Mouse (Mus musculus): ENCODE data around the gene Camk1d. TPM values are rescaled to one million over a fixed set of nuclear protein-coding genes. Genes with fewer than 3 reads are reported as not detected.

Camk1d gene
- polyA plus RNA-seq, 1 experiment from 2014 or later: 0.62 TPM

DNA sequence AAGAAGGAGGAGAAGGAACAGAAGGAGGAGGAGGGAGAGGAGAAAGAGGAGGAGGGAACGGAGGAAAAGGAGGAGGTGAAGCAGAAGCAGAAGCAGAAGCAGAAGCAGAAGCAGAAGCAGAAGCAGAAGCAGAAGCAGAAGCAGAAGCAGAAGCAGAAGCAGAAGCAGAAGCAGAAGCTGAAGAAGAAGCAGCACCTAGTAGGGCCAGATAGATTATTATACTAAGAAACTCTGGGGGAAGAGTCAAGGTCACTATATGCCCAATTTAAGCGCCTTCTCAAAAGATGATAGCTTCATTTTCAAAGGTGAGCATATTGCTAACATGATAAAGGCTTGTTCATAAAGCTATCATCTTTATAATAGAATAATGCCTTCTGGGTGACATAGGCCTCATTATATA is 11.9 kb downstream of the Camk1d start:
- no peaks in the 10 kb centered on the region for H3K9me3 ChIP-seq
- no peaks in the 10 kb centered on the region for H3K4me1 ChIP-seq
- H3K36me3 ChIP-seq (replicated peaks): no peaks in the 10 kb centered on the region
- WGBS: 91% methylated on average over 2 of the region's 2 CpGs
- no peak overlapping the region for H3K27ac ChIP-seq
- no peak overlapping the region for H3K4me3 ChIP-seq
- H3K27me3 ChIP-seq (ENCODE audit: poor library complexity, severe bottlenecking): no peaks in the 10 kb centered on the region
- no peak for DNase-seq (ENCODE audit: extremely low spot score, low spot score)

GRCm38 (mm10) chr2:5700931-5701330 is 13.4 kb downstream of the Camk1d start:
- Histone ChIP-seq H3K27ac (no peak overlapping the region), H3K9me3 (no peaks in the 10 kb centered on the region), H3K4me3 (no peak overlapping the region), H3K36me3 (replicated peaks) (no peaks in the 10 kb centered on the region), H3K4me1 (no peaks in the 10 kb centered on the region), H3K27me3 (ENCODE audit: poor library complexity, severe bottlenecking) (no peaks in the 10 kb centered on the region)
- no peak for DNase-seq (ENCODE audit: extremely low spot score, low spot score)
- WGBS: 98% methylated on average over 3 of the region's 3 CpGs

- Histone ChIP-seq H3K4me3 (no peak overlapping the region), H3K27ac (no peak overlapping the region), H3K36me3 (replicated peaks) (no peaks in the 10 kb centered on the region), H3K4me1 (no peaks in the 10 kb centered on the region), H3K27me3 (ENCODE audit: poor library complexity, severe bottlenecking) (no peaks in the 10 kb centered on the region), H3K9me3 (no peaks in the 10 kb centered on the region)
- WGBS: 77% methylated on average over 8 of the region's 8 CpGs
- no peak for DNase-seq (ENCODE audit: extremely low spot score, low spot score)
Observed at GRCm38 (mm10) chr2:5698451-5698850, 15.9 kb downstream of the Camk1d start.

- H3K27me3 ChIP-seq (ENCODE audit: poor library complexity, severe bottlenecking): no peaks in the 10 kb centered on the region
- H3K4me1 ChIP-seq: no peaks in the 10 kb centered on the region
- no peak for DNase-seq (ENCODE audit: extremely low spot score, low spot score)
Observed at GRCm38 (mm10) chr2:5694094-5694493, 20.2 kb downstream of the Camk1d start.

GRCm38 (mm10) chr2:5691729-5692128 is 22.6 kb downstream of the Camk1d start:
- no peak for DNase-seq (ENCODE audit: extremely low spot score, low spot score)
- H3K9me3 ChIP-seq: peaks cover 3% of the 10 kb centered on the region; the same call in 1 of the 2 replicates
- no peaks in the 10 kb centered on the region for H3K4me1 ChIP-seq
- H3K27ac ChIP-seq: no peak overlapping the region
- H3K36me3 ChIP-seq (replicated peaks): no peaks in the 10 kb centered on the region
- no peak overlapping the region for H3K4me3 ChIP-seq
- H3K27me3 ChIP-seq (ENCODE audit: poor library complexity, severe bottlenecking): no peaks in the 10 kb centered on the region
- 79% methylated on average over 3 of the region's 3 CpGs for WGBS

More at GRCm38 (mm10) chr2:5694094-5694493, 20.2 kb downstream of the Camk1d start:
- H3K27ac ChIP-seq: no peak overlapping the region
- H3K4me3 ChIP-seq: no peak overlapping the region
- no peaks in the 10 kb centered on the region for H3K36me3 ChIP-seq (replicated peaks)
- peaks cover 3% of the 10 kb centered on the region; the same call in 1 of the 2 replicates for H3K9me3 ChIP-seq
- 91% methylated on average over 9 of the region's 9 CpGs for WGBS

- H3K4me1 ChIP-seq: no peaks in the 10 kb centered on the region
- H3K9me3 ChIP-seq: no peaks in the 10 kb centered on the region
- DNase-seq (ENCODE audit: extremely low spot score, low spot score): no peak
- no peaks in the 10 kb centered on the region for H3K36me3 ChIP-seq (replicated peaks)
- no peak overlapping the region for H3K27ac ChIP-seq
- 95% methylated on average over 4 of the region's 4 CpGs for WGBS
- H3K27me3 ChIP-seq (ENCODE audit: poor library complexity, severe bottlenecking): no peaks in the 10 kb centered on the region
- no peak overlapping the region for H3K4me3 ChIP-seq
Observed at GRCm38 (mm10) chr2:5683366-5683765, 30.9 kb downstream of the Camk1d start.

GRCm38 (mm10) chr2:5681909-5682308 is 32.4 kb downstream of the Camk1d start:
- Histone ChIP-seq H3K27me3 (ENCODE audit: poor library complexity, severe bottlenecking) (no peaks in the 10 kb centered on the region), H3K9me3 (no peaks in the 10 kb centered on the region), H3K4me1 (no peaks in the 10 kb centered on the region), H3K27ac (no peak overlapping the region), H3K36me3 (replicated peaks) (no peaks in the 10 kb centered on the region), H3K4me3 (no peak overlapping the region)
- WGBS: 89% methylated on average over 8 of the region's 8 CpGs
- no peak for DNase-seq (ENCODE audit: extremely low spot score, low spot score)

GRCm38 (mm10) chr2:5681302-5681701 is 33.0 kb downstream of the Camk1d start:
- no peak overlapping the region for H3K27ac ChIP-seq
- H3K27me3 ChIP-seq (ENCODE audit: poor library complexity, severe bottlenecking): no peaks in the 10 kb centered on the region
- H3K4me1 ChIP-seq: peaks cover 5% of the 10 kb centered on the region
- H3K4me3 ChIP-seq: no peak overlapping the region
- H3K9me3 ChIP-seq: no peaks in the 10 kb centered on the region
- 88% methylated on average over 7 of the region's 7 CpGs for WGBS
- no peak for DNase-seq (ENCODE audit: extremely low spot score, low spot score)
- H3K36me3 ChIP-seq (replicated peaks): no peaks in the 10 kb centered on the region

- Histone ChIP-seq H3K4me3 (no peak overlapping the region), H3K27me3 (ENCODE audit: poor library complexity, severe bottlenecking) (no peaks in the 10 kb centered on the region), H3K27ac (no peak overlapping the region), H3K4me1 (peaks cover 14% of the 10 kb centered on the region), H3K36me3 (replicated peaks) (no peaks in the 10 kb centered on the region), H3K9me3 (no peaks in the 10 kb centered on the region)
- no peak for DNase-seq (ENCODE audit: extremely low spot score, low spot score)
- 88% methylated on average over 2 of the region's 2 CpGs for WGBS
Observed at GRCm38 (mm10) chr2:5679055-5679454, 35.3 kb downstream of the Camk1d start.

GRCm38 (mm10) chr2:5677472-5677871 is 36.8 kb downstream of the Camk1d start:
- H3K27me3 ChIP-seq (ENCODE audit: poor library complexity, severe bottlenecking): no peaks in the 10 kb centered on the region
- H3K36me3 ChIP-seq (replicated peaks): no peaks in the 10 kb centered on the region
- WGBS: 96% methylated on average over 2 of the region's 2 CpGs
- peaks cover 14% of the 10 kb centered on the region for H3K4me1 ChIP-seq
- DNase-seq (ENCODE audit: extremely low spot score, low spot score): no peak
- no peak overlapping the region for H3K27ac ChIP-seq
- H3K9me3 ChIP-seq: no peaks in the 10 kb centered on the region
- H3K4me3 ChIP-seq: no peak overlapping the region

DNA sequence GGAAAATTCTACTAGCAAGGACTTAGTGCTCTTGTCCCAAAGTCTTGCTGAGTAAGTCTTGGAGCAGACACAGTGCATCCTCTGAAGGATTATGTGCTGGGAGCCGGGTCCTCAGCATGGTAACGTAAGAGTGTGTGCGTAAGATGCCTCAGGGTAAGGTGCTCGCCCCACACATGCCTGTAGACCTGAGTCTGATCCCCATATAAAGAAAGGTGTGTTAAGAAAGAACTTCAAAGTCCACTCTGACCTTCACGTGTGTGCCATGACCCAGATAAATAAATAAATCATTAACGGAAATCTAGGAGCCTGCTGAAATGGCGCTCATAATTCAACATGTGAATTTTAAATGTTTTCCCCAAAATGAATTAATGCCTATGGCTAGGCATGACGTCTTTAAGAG is 37.5 kb downstream of the Camk1d start:
- no peaks in the 10 kb centered on the region for H3K36me3 ChIP-seq (replicated peaks)
- 80% methylated on average over 8 of the region's 8 CpGs for WGBS
- H3K27me3 ChIP-seq (ENCODE audit: poor library complexity, severe bottlenecking): no peaks in the 10 kb centered on the region
- H3K4me3 ChIP-seq: no peak overlapping the region
- DNase-seq (ENCODE audit: extremely low spot score, low spot score): no peak
- H3K9me3 ChIP-seq: no peaks in the 10 kb centered on the region
- H3K27ac ChIP-seq: no peak overlapping the region
- H3K4me1 ChIP-seq: peaks cover 14% of the 10 kb centered on the region

DNA sequence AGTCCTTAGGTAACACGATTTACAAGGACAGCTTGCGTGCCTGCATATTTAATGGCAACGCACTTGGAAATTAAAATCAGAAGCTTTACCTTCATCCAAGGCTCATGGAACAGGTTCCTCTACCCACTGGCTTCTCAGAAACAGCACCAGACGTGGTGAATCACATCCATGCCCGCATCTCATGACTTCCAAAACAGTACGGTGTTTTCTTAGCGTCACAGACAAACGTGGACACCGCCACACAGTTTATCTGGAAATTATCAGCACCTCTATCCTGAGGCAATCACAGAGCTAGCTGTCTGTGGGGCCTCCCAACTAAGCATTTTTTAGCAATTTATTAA is 38.2 kb downstream of the Camk1d start:
- WGBS: 67% methylated on average over 9 of the region's 9 CpGs
- no peaks in the 10 kb centered on the region for H3K9me3 ChIP-seq
- peaks cover 14% of the 10 kb centered on the region for H3K4me1 ChIP-seq
- no peak overlapping the region for H3K4me3 ChIP-seq
- no peaks in the 10 kb centered on the region for H3K27me3 ChIP-seq (ENCODE audit: poor library complexity, severe bottlenecking)
- H3K36me3 ChIP-seq (replicated peaks): no peaks in the 10 kb centered on the region
- no peak overlapping the region for H3K27ac ChIP-seq
- no peak for DNase-seq (ENCODE audit: extremely low spot score, low spot score)

GRCm38 (mm10) chr2:5675431-5676142 is 38.7 kb downstream of the Camk1d start:
- H3K27me3 ChIP-seq (ENCODE audit: poor library complexity, severe bottlenecking): no peaks in the 10 kb centered on the region
- H3K4me3 ChIP-seq: no peak overlapping the region
- H3K4me1 ChIP-seq: peaks cover 14% of the 10 kb centered on the region
- DNase-seq (ENCODE audit: extremely low spot score, low spot score): no peak
- no peaks in the 10 kb centered on the region for H3K9me3 ChIP-seq
- H3K27ac ChIP-seq: no peak overlapping the region
- WGBS: 82% methylated on average over 12 of the region's 12 CpGs
- no peaks in the 10 kb centered on the region for H3K36me3 ChIP-seq (replicated peaks)

GRCm38 (mm10) chr2:5674512-5674911 is 39.8 kb downstream of the Camk1d start:
- peaks cover 14% of the 10 kb centered on the region for H3K4me1 ChIP-seq
- no peaks in the 10 kb centered on the region for H3K9me3 ChIP-seq
- 90% methylated on average over 9 of the region's 9 CpGs for WGBS
- no peak overlapping the region for H3K4me3 ChIP-seq
- H3K36me3 ChIP-seq (replicated peaks): no peaks in the 10 kb centered on the region
- no peak for DNase-seq (ENCODE audit: extremely low spot score, low spot score)
- H3K27ac ChIP-seq: no peak overlapping the region
- H3K27me3 ChIP-seq (ENCODE audit: poor library complexity, severe bottlenecking): no peaks in the 10 kb centered on the region

Data from forebrain, embryonic 10.5 days (tissue).